Mouse (Mus musculus) ES-E14 (cell line): ENCODE measurements at regions not wholly inside any gene's neighbourhood (a gene's known extent, or its start where the extent isn't known, plus 50 kb on each side); places are given as distances from the start of the nearest gene placed in this dataset.

Experiments used
- DNase-seq: peaks from one replicate; pipeline ENCODE4 v3.0.0-alpha.2; 2013; ENCODE audit warnings: low read depth, low spot score
- H3K27ac ChIP-seq: 2 replicates; pipeline ENCODE4 v1.5.1; 2012; ENCODE audit warnings: low read depth, mild to moderate bottlenecking, low read length, moderate library complexity, mixed read lengths; ENCODE audit not compliant: poor library complexity, insufficient read depth, severe bottlenecking
- H3K36me3 ChIP-seq: 2 replicates; pipeline ENCODE4 v1.6.1; 2012; ENCODE audit warnings: mild to moderate bottlenecking, low read length, moderate library complexity, mixed read lengths; ENCODE audit not compliant: control insufficient read depth, poor library complexity, insufficient read depth, severe bottlenecking
- H3K4me1 ChIP-seq, 2 experiments: fragments of 150-350 bp in 1 of 2; sonication (generic) in 1 of 2; 2 replicates each; pipeline ENCODE4 v1.6.1; 2012; ENCODE audit warnings: low read length in 2 of 2, mild to moderate bottlenecking in 1 of 2, mixed read lengths in 1 of 2; ENCODE audit not compliant: control insufficient read depth in 2 of 2, insufficient read depth in 2 of 2, poor library complexity in 1 of 2
- H3K4me3 ChIP-seq, 2 experiments: fragments of 150-350 bp in 1 of 2; sonication (generic) in 1 of 2; 2 replicates each; pipeline ENCODE4 v1.5.1; 2012; ENCODE audit warnings: low read length in 2 of 2, low read depth in 1 of 2, mild to moderate bottlenecking in 1 of 2, mixed read lengths in 1 of 2; ENCODE audit not compliant: insufficient read depth in 1 of 2, poor library complexity in 1 of 2, severe bottlenecking in 1 of 2
- H3K9ac ChIP-seq: 2 replicates; pipeline ENCODE4 v1.6.1; 2012; ENCODE audit warnings: low read depth, mild to moderate bottlenecking, low read length, mixed read lengths; ENCODE audit not compliant: poor library complexity, insufficient read depth, severe bottlenecking
- H3K9me3 ChIP-seq: fragments of 150-350 bp; sonication (generic); 2 replicates; pipeline ENCODE4 v1.6.1; 2012; ENCODE audit warnings: low read depth, mild to moderate bottlenecking, low read length; ENCODE audit not compliant: control insufficient read depth, insufficient read depth
- CHD2 ChIP-seq: IDR thresholded peaks from 2 replicates; pipeline ENCODE4 v1.6.1; 2014; ENCODE audit warnings: mild to moderate bottlenecking, low read depth, low read length, inconsistent platforms
- HCFC1 ChIP-seq: IDR thresholded peaks from 2 replicates; pipeline ENCODE4 v1.6.1; 2012; ENCODE audit warnings: low read length, inconsistent platforms, borderline replicate concordance; ENCODE audit not compliant: insufficient read depth
- MAFK ChIP-seq: IDR thresholded peaks from 2 replicates; pipeline ENCODE4 v1.6.1; 2014; ENCODE audit warnings: mild to moderate bottlenecking, low read depth, low read length, inconsistent platforms; ENCODE audit not compliant: insufficient read depth
- ZC3H11A ChIP-seq: IDR thresholded peaks from 2 replicates; pipeline ENCODE4 v1.6.1; 2012; ENCODE audit warnings: low read depth, mild to moderate bottlenecking, inconsistent platforms, low read length, borderline replicate concordance
- ZNF384 ChIP-seq: IDR thresholded peaks from 2 replicates; pipeline ENCODE4 v1.6.1; 2012; ENCODE audit warnings: low read depth, low read length, inconsistent platforms
- in situ Hi-C, 2 experiments: fragments of 600-800 bp; cut with MboI; formaldehyde crosslinking; loops; one replicate each; pipeline ENCODE4 v1.15.1; 2025; ENCODE audit warnings: low sequenced_read_pairs in 2 of 2, inconsistent platforms in 1 of 2; ENCODE audit not compliant: unreplicated experiment in 2 of 2

- no peak for DNase-seq
These were observed 141.4 kb upstream of the Krr1 start for GRCm38 (mm10) chr10:111831105-111831504.

GRCm38 (mm10) chr10:111833611-111834010, 138.9 kb upstream of the Krr1 start:
- in situ Hi-C loops = no loop called here
- H3K9ac ChIP-seq = no peak overlapping the region
- no peaks in the 10 kb centered on the region for H3K4me1 ChIP-seq
- no peaks in the 10 kb centered on the region for H3K9me3 ChIP-seq
- no peak for DNase-seq
- H3K36me3 ChIP-seq = no peaks in the 10 kb centered on the region
- TF ChIP-seq HCFC1 (no peak), MAFK (no peak), CHD2 (no peak), ZC3H11A (no peak), ZNF384 (no peak)
- no peak overlapping the region for H3K27ac ChIP-seq
- no peak overlapping the region for H3K4me3 ChIP-seq

More at GRCm38 (mm10) chr10:111831105-111831504, 141.4 kb upstream of the Krr1 start:
- H3K27ac ChIP-seq = no peak overlapping the region
- H3K9ac ChIP-seq = no peak overlapping the region
- TF ChIP-seq ZNF384 (no peak), MAFK (no peak), HCFC1 (no peak), ZC3H11A (no peak), CHD2 (no peak)
- H3K9me3 ChIP-seq = no peaks in the 10 kb centered on the region
- no peak overlapping the region for H3K4me3 ChIP-seq
- no peaks in the 10 kb centered on the region for H3K4me1 ChIP-seq
- in situ Hi-C loops = no loop called here
- H3K36me3 ChIP-seq = no peaks in the 10 kb centered on the region

DNA sequence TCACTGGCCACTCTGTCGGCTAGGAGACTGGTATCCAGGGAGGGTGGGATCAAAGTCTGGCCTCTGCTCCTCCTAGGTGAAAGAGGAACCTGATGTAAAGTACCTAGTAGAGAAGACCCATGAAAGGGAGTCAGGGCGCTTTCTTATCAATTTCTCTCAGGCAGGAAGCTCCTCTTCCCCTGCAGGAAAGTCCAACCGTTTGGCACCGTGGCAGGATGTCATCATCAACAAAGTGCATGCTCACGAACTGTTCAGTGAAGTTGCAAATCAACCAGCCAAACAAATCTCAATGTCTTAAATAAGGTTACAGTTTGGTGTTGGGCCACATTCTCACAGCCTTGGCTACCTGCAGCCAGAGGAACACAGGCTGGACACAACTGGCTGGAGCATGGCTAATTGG, 138.2 kb upstream of the Krr1 start:
- Histone ChIP-seq H3K36me3 (no peaks in the 10 kb centered on the region), H3K27ac (no peak overlapping the region), H3K9ac (no peak overlapping the region), H3K4me3 (no peak overlapping the region), H3K9me3 (no peaks in the 10 kb centered on the region), H3K4me1 (no peaks in the 10 kb centered on the region)
- in situ Hi-C loops = no loop called here
- no peak for DNase-seq
- TF ChIP-seq ZNF384 = no peak
- TF ChIP-seq ZC3H11A = no peak

- Histone ChIP-seq H3K36me3 (no peaks in the 10 kb centered on the region), H3K27ac (no peak overlapping the region), H3K4me3 (no peak overlapping the region), H3K9ac (no peak overlapping the region), H3K9me3 (no peaks in the 10 kb centered on the region), H3K4me1 (no peaks in the 10 kb centered on the region)
- no peak for TF ChIP-seq ZC3H11A
- no peak for TF ChIP-seq HCFC1
- no peak for TF ChIP-seq MAFK
- no peak for TF ChIP-seq ZNF384
- in situ Hi-C loops = no loop called here
- DNase-seq = no peak
These were observed 137.3 kb upstream of the Krr1 start for GRCm38 (mm10) chr10:111834925-111835823.

DNA sequence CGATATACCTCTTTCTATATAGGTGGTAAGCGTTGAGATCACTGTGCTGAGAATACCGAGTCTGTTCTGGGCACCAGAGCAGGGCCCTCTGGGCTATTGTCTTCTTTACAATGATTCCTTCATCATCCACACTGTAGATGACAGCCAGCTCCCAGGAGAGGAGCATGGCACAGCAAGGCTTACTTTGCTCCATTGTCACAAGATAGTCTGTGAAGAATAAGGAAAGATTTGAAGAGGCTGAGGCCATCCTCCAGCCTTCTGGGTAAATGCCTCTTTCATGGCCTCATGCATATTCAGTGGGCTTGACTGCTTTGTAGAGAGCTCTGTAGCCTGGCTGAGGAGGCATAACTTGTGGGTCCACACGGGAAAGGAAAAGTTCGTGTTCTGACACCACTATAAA, 136.3 kb upstream of the Krr1 start:
- no peak for TF ChIP-seq MAFK
- TF ChIP-seq CHD2 = no peak
- TF ChIP-seq ZNF384 = no peak
- no peak for TF ChIP-seq HCFC1
- Histone ChIP-seq H3K9me3 (no peaks in the 10 kb centered on the region), H3K4me1 (no peaks in the 10 kb centered on the region), H3K4me3 (no peak overlapping the region), H3K36me3 (no peaks in the 10 kb centered on the region), H3K9ac (no peak overlapping the region), H3K27ac (no peak overlapping the region)
- DNase-seq = no peak
- in situ Hi-C loops = no loop called here
